Mouse (Mus musculus): ENCODE results near the gene Mtmr12. TPM values are rescaled to one million over a fixed set of nuclear protein-coding genes. Genes with fewer than 3 reads are reported as not detected.
A peak's percentile ranks its signal among the peaks of the same experiment; 100 is the strongest.
"Not testable (repeated sequence)": the region's sequence is repeated elsewhere in the genome, so short reads cannot be mapped to it uniquely, and the experiment has no call there.

Gene Mtmr12
- polyA plus RNA-seq, 1 experiment from 2014 or later = 15.0 TPM

GRCm38 (mm10) chr15:12202456-12202855 is 2.4 kb upstream of the Mtmr12 start:
- Histone ChIP-seq H3K4me2 (no peak overlapping the region), H3K4me1 (peaks cover 25% of the 10 kb centered on the region), H3K9ac (no peak overlapping the region), H3K27me3 (no peaks in the 10 kb centered on the region), H3K9me3 (no peaks in the 10 kb centered on the region), H3K4me3 (no peak overlapping the region), H3K27ac (no peak overlapping the region), H3K36me3 (no peaks in the 10 kb centered on the region)
- 76% methylated on average over 3 of the region's 3 CpGs for WGBS
- no peak for ATAC-seq (ENCODE audit: insufficient number of reproducible peaks, low FRiP score, low TSS enrichment, low read depth)

- peaks cover 27% of the 10 kb centered on the region for H3K4me1 ChIP-seq
- H3K4me2 ChIP-seq; H3K4me3 ChIP-seq; H3K36me3 ChIP-seq; ATAC-seq (ENCODE audit: insufficient number of reproducible peaks, low FRiP score, low TSS enrichment, low read depth); H3K9ac ChIP-seq; H3K9me3 ChIP-seq; H3K27me3 ChIP-seq; H3K27ac ChIP-seq: not testable (repeated sequence)
- 91% methylated on average over 5 of the region's 5 CpGs for WGBS
These were observed 1.8 kb upstream of the Mtmr12 start for GRCm38 (mm10) chr15:12203008-12203407.

- Histone ChIP-seq H3K4me1 (peaks cover 27% of the 10 kb centered on the region), H3K27me3 (no peaks in the 10 kb centered on the region), H3K4me2 (peak overlapping the region; percentile 63), H3K9ac (0 out of 2 replicates have a peak overlapping the region, but pooled peaks have one; percentile 32), H3K9me3 (no peaks in the 10 kb centered on the region), H3K27ac (peak overlapping the region; percentile 91), H3K36me3 (no peaks in the 10 kb centered on the region), H3K4me3 (peak overlapping the region; percentile 78)
- no peak for ATAC-seq (ENCODE audit: insufficient number of reproducible peaks, low FRiP score, low TSS enrichment, low read depth)
- WGBS = 19% methylated on average over 10 of the region's 10 CpGs
These were observed 1.1 kb upstream of the Mtmr12 start for GRCm38 (mm10) chr15:12203512-12204318.

- Histone ChIP-seq H3K36me3 (no peaks in the 10 kb centered on the region), H3K27me3 (no peaks in the 10 kb centered on the region), H3K4me2 (peak overlapping the region; percentile 63), H3K9ac (peak overlapping the region; percentile 89), H3K4me3 (peak overlapping the region; percentile 78), H3K4me1 (peaks cover 27% of the 10 kb centered on the region), H3K27ac (peak overlapping the region; percentile 93), H3K9me3 (no peaks in the 10 kb centered on the region)
- ATAC-seq (ENCODE audit: insufficient number of reproducible peaks, low FRiP score, low TSS enrichment, low read depth) = peak; percentile 69
- under 1% methylated on average over 49 of the region's 73 CpGs for WGBS
These were observed 503 bp downstream of the Mtmr12 start for GRCm38 (mm10) chr15:12205160-12205901.

- Histone ChIP-seq H3K4me1 (peaks cover 27% of the 10 kb centered on the region), H3K4me3 (peak overlapping the region; percentile 78), H3K9me3 (no peaks in the 10 kb centered on the region), H3K27ac (0 out of 2 replicates have a peak overlapping the region, but pooled peaks have one; percentile 93), H3K4me2 (peak overlapping the region; percentile 63), H3K36me3 (no peaks in the 10 kb centered on the region), H3K9ac (peak overlapping the region; percentile 89), H3K27me3 (no peaks in the 10 kb centered on the region)
- WGBS = 32% methylated on average over 14 of the region's 14 CpGs
- ATAC-seq (ENCODE audit: insufficient number of reproducible peaks, low FRiP score, low TSS enrichment, low read depth) = no peak
These were observed 1.2 kb downstream of the Mtmr12 start for GRCm38 (mm10) chr15:12205902-12206645.

GRCm38 (mm10) chr15:12206646-12207222 is 1.9 kb downstream of the Mtmr12 start:
- Histone ChIP-seq H3K4me2 (peak overlapping the region; percentile 63; the same call in 1 of the 2 replicates), H3K27me3 (no peaks in the 10 kb centered on the region), H3K27ac (no peak overlapping the region), H3K9me3 (no peaks in the 10 kb centered on the region), H3K36me3 (no peaks in the 10 kb centered on the region), H3K4me1 (peaks cover 27% of the 10 kb centered on the region), H3K9ac (no peak overlapping the region), H3K4me3 (no peak overlapping the region)
- WGBS = 80% methylated on average over 7 of the region's 7 CpGs
- ATAC-seq (ENCODE audit: insufficient number of reproducible peaks, low FRiP score, low TSS enrichment, low read depth) = no peak

- WGBS = 72% methylated on average over 6 of the region's 6 CpGs
- no peak overlapping the region for H3K9ac ChIP-seq
- H3K27me3 ChIP-seq = no peaks in the 10 kb centered on the region
- ATAC-seq (ENCODE audit: insufficient number of reproducible peaks, low FRiP score, low TSS enrichment, low read depth) = no peak
- H3K9me3 ChIP-seq = no peaks in the 10 kb centered on the region
- H3K4me3 ChIP-seq = no peak overlapping the region
- no peak overlapping the region for H3K27ac ChIP-seq
- no peak overlapping the region for H3K4me2 ChIP-seq
- H3K4me1 ChIP-seq = peaks cover 27% of the 10 kb centered on the region
- no peaks in the 10 kb centered on the region for H3K36me3 ChIP-seq
These were observed 2.8 kb downstream of the Mtmr12 start for GRCm38 (mm10) chr15:12207556-12208090.

GRCm38 (mm10) chr15:12211577-12211976 is 6.7 kb downstream of the Mtmr12 start:
- no peak overlapping the region for H3K4me2 ChIP-seq
- peaks cover 15% of the 10 kb centered on the region for H3K4me1 ChIP-seq
- H3K27me3 ChIP-seq = no peaks in the 10 kb centered on the region
- H3K27ac ChIP-seq = no peak overlapping the region
- no peak overlapping the region for H3K9ac ChIP-seq
- no peak for ATAC-seq (ENCODE audit: insufficient number of reproducible peaks, low FRiP score, low TSS enrichment, low read depth)
- no peak overlapping the region for H3K4me3 ChIP-seq
- no peaks in the 10 kb centered on the region for H3K9me3 ChIP-seq
- WGBS = 82% methylated on average over 8 of the region's 8 CpGs
- no peaks in the 10 kb centered on the region for H3K36me3 ChIP-seq

- Histone ChIP-seq H3K4me3 (no peak overlapping the region), H3K9me3 (no peaks in the 10 kb centered on the region), H3K4me1 (peaks cover 11% of the 10 kb centered on the region; the same call in 1 of the 2 replicates), H3K4me2 (no peak overlapping the region), H3K36me3 (no peaks in the 10 kb centered on the region), H3K27ac (no peak overlapping the region), H3K27me3 (no peaks in the 10 kb centered on the region), H3K9ac (no peak overlapping the region)
- 80% methylated on average over 1 of the region's 1 CpGs for WGBS
- no peak for ATAC-seq (ENCODE audit: insufficient number of reproducible peaks, low FRiP score, low TSS enrichment, low read depth)
These were observed 7.4 kb downstream of the Mtmr12 start for GRCm38 (mm10) chr15:12212266-12212665.

- Histone ChIP-seq H3K27me3 (no peaks in the 10 kb centered on the region), H3K36me3 (no peaks in the 10 kb centered on the region), H3K4me1 (peaks cover 12% of the 10 kb centered on the region; the same call in 1 of the 2 replicates), H3K4me3 (no peak overlapping the region), H3K9ac (no peak overlapping the region), H3K27ac (no peak overlapping the region), H3K9me3 (no peaks in the 10 kb centered on the region), H3K4me2 (no peak overlapping the region)
- WGBS = 79% methylated on average over 14 of the region's 14 CpGs
- ATAC-seq (ENCODE audit: insufficient number of reproducible peaks, low FRiP score, low TSS enrichment, low read depth) = no peak
These were observed 9.9 kb downstream of the Mtmr12 start for GRCm38 (mm10) chr15:12214531-12215414.
